Mouse (Mus musculus) mouse embryonic stem cell (cell line): Measurements from ENCODE around the gene Entpd3.
"Not testable (repeated sequence)": the region's sequence is repeated elsewhere in the genome, so short reads cannot be mapped to it uniquely, and the experiment has no call there.

Experiments used
- in situ Hi-C, 2 experiments: fragments of 300-500 bp; cut with MboI; formaldehyde crosslinking; loops; 1 replicate in 1 of 2; 3 replicates in 1 of 2; pipeline ENCODE4 v1.14.3; 2019 to 2020; ENCODE audit warnings: low sequenced_read_pairs in 2 of 2, low pct_unique_long_range_greater_than_20kb in 1 of 2, mixed read lengths in 1 of 2; ENCODE audit not compliant: unreplicated experiment in 1 of 2

The Entpd3 gene

DNA sequence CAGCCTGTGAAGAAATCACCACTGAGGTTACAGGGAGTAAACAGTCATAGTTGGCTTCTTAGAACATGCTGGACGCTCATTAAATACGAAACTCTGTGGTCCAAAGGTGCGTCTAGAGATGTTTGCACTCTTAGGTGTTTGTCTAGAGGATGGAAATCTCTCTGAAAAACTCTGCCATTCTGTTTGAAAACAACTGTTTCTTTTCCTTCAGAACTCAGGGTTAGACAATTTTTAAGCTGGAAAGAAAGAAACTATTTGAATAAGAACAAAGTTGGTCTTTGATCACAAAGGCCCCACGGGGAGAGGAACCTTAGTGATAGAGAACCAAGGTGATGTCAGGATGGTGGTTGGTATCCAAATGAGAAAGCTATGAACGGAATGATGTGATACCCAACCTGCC is 9.1 kb upstream of the Entpd3 start:
- in situ Hi-C loops, result no loop called here

GRCm38 (mm10) chr9:120532062-120532461 is 7.6 kb upstream of the Entpd3 start:
- in situ Hi-C loops, result no loop called here

DNA sequence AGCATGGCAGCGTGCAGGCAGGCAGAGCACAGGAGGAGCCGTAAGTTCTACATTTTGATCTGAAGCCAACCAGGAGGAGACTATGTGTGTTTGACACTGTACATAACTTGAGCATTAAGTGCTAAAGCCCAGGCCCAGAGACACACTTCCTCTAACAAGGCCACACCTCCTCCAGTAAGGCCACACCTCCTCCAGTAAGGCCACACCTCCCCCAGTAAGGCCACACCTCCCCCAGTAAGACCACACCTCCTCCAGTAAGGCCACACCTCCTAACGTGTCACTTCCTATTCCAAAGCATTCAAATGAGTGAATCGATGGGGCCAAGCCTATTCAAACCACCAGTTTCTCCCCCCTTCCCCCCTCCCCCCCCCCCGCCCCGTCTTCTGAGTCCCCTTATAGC is 6.9 kb upstream of the Entpd3 start:
- in situ Hi-C loops, result no loop called here

GRCm38 (mm10) chr9:120533446-120533950 is 6.1 kb upstream of the Entpd3 start:
- in situ Hi-C loops, result not testable (repeated sequence)

DNA sequence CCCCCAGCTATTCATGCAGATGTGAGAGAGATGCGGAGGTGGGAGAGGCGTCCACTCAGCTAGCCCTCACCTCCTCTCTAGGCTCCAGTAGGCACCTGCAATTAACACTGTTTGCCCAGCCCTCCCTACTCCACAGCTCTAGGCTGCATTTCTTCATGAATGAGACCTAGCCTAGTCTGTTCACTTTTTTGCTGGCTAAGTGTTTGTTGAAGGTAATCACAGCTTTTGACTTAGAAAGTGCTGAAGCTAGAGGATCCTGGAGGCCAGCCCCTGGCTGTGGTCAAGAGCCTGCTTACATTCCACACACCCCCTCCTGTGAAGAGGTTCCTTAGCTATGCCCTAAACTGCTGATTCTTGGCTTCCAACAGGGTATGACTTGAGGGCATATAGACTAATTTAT is 1.8 kb downstream of the Entpd3 start:
- in situ Hi-C loops, result no loop called here

- in situ Hi-C loops, result no loop called here
Measured at GRCm38 (mm10) chr9:120542241-120542640, 2.6 kb downstream of the Entpd3 start.

DNA sequence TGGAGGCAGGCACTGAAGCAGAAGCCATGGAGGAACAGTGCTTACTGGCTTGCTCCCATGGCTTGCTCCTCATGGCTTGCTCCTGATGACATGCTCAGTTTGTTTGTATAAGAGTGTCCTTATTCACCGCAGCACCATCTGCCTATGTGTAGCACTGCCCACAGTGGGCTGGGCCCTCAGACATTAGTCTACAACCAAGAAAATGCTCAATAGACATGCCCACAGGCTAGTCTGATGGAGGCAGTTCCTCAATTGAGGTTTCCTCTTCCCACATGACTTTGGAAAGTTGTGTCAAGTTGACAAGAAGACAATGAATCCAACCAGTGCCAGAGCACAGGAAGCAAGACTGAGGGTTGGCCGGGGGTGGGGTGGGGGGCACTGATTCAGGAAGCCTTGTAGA is 6.4 kb downstream of the Entpd3 start:
- in situ Hi-C loops, result no loop called here

DNA sequence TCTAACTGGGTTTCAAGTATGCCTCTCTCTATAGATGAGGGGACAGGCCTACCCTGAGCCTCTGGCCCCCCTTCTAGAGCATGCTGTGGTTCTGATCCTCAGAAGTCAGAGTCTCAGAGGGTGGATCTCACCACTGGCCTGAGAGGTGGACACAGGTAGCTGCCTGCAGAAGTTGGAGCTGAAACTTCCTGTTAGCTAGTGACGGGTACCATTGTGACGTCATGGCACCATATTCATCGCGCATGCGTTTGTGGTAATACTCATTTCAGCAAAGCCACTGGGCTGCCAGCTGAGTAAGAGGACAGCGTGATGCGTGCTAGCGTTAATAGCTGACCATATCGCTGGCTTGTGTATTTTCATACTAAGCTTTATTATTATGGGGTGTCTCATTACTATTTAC is 6.9 kb downstream of the Entpd3 start:
- in situ Hi-C loops, result no loop called here

DNA sequence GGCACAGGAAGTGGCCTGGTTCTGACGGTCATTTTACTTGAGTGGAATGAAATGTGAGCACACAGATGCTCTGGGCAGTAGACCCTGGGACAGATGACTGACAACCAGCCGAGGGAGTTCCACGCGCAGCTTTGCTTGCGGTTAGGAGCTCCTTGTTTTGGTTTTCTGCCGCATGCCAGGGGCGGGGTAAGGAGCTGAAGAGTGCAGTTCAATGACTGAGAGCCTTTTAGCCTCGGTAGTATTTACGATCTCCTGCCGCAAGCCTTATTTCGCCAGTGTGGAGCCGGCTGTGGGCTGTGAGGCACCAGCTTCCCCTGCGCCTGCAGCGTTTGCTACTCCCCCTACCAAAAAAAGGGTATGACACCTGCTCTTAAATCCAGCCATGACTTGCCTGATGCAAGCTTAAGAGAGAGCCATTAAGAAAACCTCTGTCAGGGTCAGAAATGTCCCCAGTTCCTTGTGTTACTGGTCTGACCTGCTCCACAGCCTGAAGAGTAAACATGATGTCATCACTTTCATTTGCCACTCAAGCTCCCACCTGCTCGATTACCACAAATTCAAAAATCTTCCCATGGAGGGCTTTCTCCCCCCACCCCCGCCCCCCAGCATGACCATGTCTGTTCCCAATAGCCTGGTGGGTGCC is 7.5 kb downstream of the Entpd3 start:
- in situ Hi-C loops, result no loop called here

DNA sequence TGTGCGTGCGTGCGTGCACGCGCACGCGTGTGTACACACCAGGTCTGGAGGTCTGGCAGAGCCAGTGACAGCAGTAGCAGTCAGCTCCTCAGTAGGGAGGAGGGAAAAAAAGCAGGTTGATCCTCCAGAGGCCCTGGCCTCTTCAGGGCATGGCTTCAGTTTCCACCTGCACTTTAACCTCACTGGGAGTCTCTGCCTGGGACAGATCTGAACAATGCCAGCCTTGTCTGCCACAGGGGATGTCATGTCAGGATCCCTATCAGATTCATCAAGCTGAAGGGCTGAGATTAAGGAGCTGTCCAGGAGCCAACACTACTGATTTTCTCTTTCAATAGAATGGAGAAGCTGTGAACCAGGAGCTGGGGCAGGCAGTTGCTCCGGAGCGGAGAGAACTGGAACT is 11.2 kb downstream of the Entpd3 start:
- in situ Hi-C loops, result no loop called here

GRCm38 (mm10) chr9:120563590-120563989 is 24.0 kb downstream of the Entpd3 start:
- in situ Hi-C loops, result loop anchor here in 1 of 2 experiments (10.0 kb wide), 1 partner anchor 49 kb away; no protein-coding TSS in a partner anchor

GRCm38 (mm10) chr9:120564247-120564646 is 24.6 kb downstream of the Entpd3 start:
- in situ Hi-C loops, result loop anchor here in 1 of 2 experiments (10.0 kb wide), 1 partner anchor 49 kb away; no protein-coding TSS in a partner anchor

GRCm38 (mm10) chr9:120566384-120566783 is 26.8 kb downstream of the Entpd3 start:
- in situ Hi-C loops, result loop anchor here in 1 of 2 experiments (10.0 kb wide), 1 partner anchor 52 kb away; no protein-coding TSS in a partner anchor

- in situ Hi-C loops, result loop anchor here in 1 of 2 experiments (10.0 kb wide), 1 partner anchor 54 kb away; no protein-coding TSS in a partner anchor
Measured at GRCm38 (mm10) chr9:120568917-120569316, 29.3 kb downstream of the Entpd3 start.

- in situ Hi-C loops, result loop anchor here in 1 of 2 experiments (10.0 kb wide), 1 partner anchor 55 kb away; no protein-coding TSS in a partner anchor
Measured at GRCm38 (mm10) chr9:120569721-120570333, 30.2 kb downstream of the Entpd3 start.

GRCm38 (mm10) chr9:120570334-120570725 is 30.7 kb downstream of the Entpd3 start:
- in situ Hi-C loops, result no loop called here

- in situ Hi-C loops, result no loop called here
Measured at GRCm38 (mm10) chr9:120570741-120571592, 31.3 kb downstream of the Entpd3 start, which contains the start of gene Rpl14. Gene Rpl14 (plus strand): TSS chr9:120571444.

GRCm38 (mm10) chr9:120571593-120572385 is 32.2 kb downstream of the Entpd3 start:
- in situ Hi-C loops, result no loop called here
